Mouse (Mus musculus): ENCODE results near the gene Il27ra.

The Il27ra gene

GRCm38 (mm10) chr8:84042066-84042947, at the start of gene Il27ra:
Il27ra (minus strand) TSS chr8:84042589.
- DNase-seq (ENCODE audit: low read depth, low spot score), result peak; percentile 91

GRCm38 (mm10) chr8:84090585-84090984, 48.2 kb upstream of the Il27ra start:
- DNase-seq (ENCODE audit: low read depth, low spot score), result no peak

DNA sequence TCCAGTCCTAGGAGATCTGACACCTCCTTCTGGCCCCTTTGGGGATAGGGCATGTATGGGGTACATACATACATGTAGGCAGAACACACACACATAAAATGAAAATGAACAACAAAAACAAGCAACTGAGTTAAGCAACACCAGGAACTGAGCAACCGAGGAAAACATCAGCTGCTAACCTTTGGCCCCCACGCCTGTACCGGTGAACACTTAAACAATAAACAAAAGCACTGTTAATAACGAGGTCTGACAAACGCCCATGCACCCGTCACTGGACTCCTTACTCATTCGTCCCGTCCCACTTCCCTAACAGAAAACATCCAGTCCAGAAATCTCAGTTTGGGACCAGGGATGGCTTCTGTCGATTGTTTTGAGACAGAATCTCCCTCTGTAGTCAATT, 46.9 kb upstream of the Il27ra start:
- DNase-seq (ENCODE audit: low read depth, low spot score), result no peak

- DNase-seq (ENCODE audit: low read depth, low spot score), result no peak
Observed at GRCm38 (mm10) chr8:84087821-84088220, 45.4 kb upstream of the Il27ra start.

GRCm38 (mm10) chr8:84087156-84087555, 44.8 kb upstream of the Il27ra start:
- no peak for DNase-seq (ENCODE audit: low read depth, low spot score)

DNA sequence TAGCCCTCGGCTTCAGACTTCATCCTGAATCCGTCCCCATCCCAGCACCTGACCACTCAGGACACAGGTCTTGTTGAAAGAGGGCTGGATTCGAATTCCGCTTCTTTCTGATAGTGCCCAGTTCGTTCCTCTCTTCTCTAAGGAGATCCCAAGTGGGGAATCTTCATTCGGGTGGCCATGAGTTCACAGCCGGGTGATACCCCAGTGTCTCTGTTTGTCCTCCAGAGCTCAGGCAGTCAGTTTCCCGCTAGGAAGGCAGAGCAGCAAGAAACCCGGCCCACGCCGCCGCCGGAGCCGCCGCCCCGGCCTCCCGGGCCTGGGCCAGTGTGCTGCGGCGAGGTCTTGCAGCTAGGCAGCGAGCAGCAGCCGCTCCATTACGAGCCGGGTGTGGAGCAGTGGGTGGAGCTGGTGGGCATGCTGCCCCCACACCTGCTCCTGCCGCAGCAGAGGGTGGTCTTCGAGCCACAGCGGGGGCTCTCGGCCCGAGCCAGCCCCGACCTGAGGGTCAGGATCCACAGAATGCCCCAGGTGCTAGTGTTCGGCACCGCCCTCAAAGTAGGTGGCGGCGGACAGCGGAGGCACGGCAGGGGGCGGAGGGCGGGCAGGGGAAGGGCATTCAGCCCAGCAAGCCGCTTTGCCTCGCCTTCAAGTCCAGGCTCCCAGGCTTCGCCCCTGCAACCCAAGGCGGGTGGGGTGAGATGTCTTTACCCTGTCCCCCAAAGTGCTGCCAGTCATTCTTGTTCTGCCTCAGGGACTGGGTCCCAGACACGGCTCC, 42.1 kb upstream of the Il27ra start:
- no peak for DNase-seq (ENCODE audit: low read depth, low spot score)

DNA sequence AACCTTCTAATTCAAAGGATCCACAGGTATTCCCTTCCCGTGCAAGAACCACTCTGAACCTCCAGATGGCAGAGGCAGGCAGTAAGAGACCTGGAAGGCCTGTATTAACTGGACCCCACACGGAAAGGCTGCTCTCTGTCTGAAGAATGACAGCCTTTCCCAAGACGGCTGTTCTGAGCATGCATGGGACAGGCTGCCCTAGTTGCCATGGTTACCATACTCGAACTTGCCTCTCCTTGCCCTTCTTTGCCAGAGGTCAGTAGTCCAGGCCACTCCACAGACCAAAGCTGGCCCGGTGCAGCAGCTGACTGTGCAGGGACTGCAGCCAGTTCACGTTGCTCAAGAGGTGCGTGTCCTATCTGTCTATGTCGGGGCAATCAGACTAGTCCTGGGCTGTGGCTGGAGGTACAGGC, 41.4 kb upstream of the Il27ra start:
- no peak for DNase-seq (ENCODE audit: low read depth, low spot score)

- no peak for DNase-seq (ENCODE audit: low read depth, low spot score)
Observed at GRCm38 (mm10) chr8:84079206-84079605, 36.8 kb upstream of the Il27ra start.

GRCm38 (mm10) chr8:84076849-84077248, 34.5 kb upstream of the Il27ra start:
- no peak for DNase-seq (ENCODE audit: low read depth, low spot score)

DNA sequence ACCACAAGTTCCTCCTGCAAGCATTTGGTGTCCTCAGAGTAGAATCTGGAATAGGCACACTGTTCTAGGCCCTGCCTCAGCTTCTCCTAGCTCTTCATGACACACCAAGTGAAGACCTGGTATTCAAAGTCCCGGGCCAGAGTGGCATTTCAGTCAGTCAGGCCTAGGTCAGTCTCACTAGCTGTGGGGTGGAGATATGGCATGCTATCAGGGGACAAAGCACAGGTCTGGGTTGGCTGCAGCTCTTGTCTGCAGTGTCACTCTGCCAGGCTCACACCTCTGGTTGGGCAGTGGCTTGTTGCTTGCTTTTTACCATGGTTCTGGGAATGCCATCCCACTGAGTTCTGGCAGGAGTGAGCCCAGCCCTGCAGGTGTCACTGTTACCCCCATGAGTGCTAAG, 34.0 kb upstream of the Il27ra start:
- no peak for DNase-seq (ENCODE audit: low read depth, low spot score)

- peak; percentile 89 for DNase-seq (ENCODE audit: low read depth, low spot score)
Observed at GRCm38 (mm10) chr8:84073230-84073976, 31.0 kb upstream of the Il27ra start.

GRCm38 (mm10) chr8:84072321-84072720, 29.9 kb upstream of the Il27ra start:
- no peak for DNase-seq (ENCODE audit: low read depth, low spot score)

GRCm38 (mm10) chr8:84071921-84072320, 29.5 kb upstream of the Il27ra start:
- no peak for DNase-seq (ENCODE audit: low read depth, low spot score)

- no peak for DNase-seq (ENCODE audit: low read depth, low spot score)
Observed at GRCm38 (mm10) chr8:84070667-84071066, 28.3 kb upstream of the Il27ra start.

DNA sequence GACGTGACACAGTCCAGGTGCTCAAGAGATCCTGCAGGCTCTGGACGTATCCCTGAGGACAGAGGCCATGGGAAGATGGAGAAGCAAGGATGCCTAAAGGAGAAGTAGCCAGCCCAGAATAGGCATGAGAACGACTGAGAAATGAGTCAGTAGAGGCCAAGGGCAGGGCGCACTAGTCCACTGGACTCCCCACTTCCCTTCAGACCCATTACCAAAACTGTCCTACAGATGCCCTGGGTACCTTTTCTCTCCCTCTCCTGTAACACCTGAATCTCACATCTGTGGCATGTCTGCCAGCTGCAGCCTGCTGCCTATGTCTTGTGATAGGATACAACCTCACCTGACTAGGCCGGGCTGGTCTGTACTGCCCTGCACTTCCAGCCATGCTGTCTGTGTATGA, 27.9 kb upstream of the Il27ra start:
- no peak for DNase-seq (ENCODE audit: low read depth, low spot score)

GRCm38 (mm10) chr8:84069750-84070149, 27.4 kb upstream of the Il27ra start:
- DNase-seq (ENCODE audit: low read depth, low spot score), result no peak

GRCm38 (mm10) chr8:84069169-84069568, 26.8 kb upstream of the Il27ra start:
- DNase-seq (ENCODE audit: low read depth, low spot score), result no peak

- DNase-seq (ENCODE audit: low read depth, low spot score), result peak; percentile 41
Observed at GRCm38 (mm10) chr8:84068316-84069035, 26.1 kb upstream of the Il27ra start.

- DNase-seq (ENCODE audit: low read depth, low spot score), result peak; percentile 29
Observed at GRCm38 (mm10) chr8:84067911-84068310, 25.5 kb upstream of the Il27ra start.

DNA sequence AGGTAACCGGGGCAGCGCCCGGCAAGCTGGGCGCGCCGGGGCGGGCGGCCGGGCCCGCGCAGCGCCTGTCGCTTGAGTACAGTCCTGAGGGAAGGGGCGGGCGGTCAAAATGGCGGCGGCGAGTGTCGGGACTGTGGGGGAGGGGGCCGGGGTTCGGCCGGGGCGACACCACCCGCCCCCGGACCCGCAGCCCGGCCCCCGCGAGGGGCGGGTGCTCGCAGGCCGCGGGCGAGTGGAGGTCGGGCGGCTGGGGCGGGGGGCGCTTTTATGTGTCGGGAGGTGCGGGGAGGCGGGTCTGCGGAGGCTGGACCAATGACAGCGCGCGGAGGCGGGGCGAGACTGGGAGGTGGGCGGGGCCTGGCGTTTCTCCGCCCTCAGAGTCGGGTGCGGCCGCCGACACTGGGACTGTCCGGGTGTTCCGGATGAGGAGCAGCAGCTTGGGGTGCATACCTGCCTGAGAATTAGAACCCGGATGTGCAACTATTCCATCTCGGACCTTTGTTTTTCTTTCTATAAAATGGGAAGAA, 24.7 kb upstream of the Il27ra start:
- peak; percentile 97 for DNase-seq (ENCODE audit: low read depth, low spot score)

GRCm38 (mm10) chr8:84066291-84066930, 24.0 kb upstream of the Il27ra start, which contains the start of gene Rfx1:
Rfx1 (plus strand) TSS chr8:84066834.
- DNase-seq (ENCODE audit: low read depth, low spot score), result peak; percentile 99

Measured in CD4-positive, CD25-positive, alpha-beta regulatory T cell, adult 2 months (primary cell).